Mouse (Mus musculus) layer of hippocampus, adult 9-10 months (tissue): ENCODE results near the gene Hyou1.
"Not testable (repeated sequence)": the region's sequence is repeated elsewhere in the genome, so short reads cannot be mapped to it uniquely, and the experiment has no call there.

Experiments used
- DNase-seq: peaks from one replicate; pipeline ENCODE4 v3.0.0; 2022; ENCODE audit warnings: low spot score

Hyou1 gene

DNA sequence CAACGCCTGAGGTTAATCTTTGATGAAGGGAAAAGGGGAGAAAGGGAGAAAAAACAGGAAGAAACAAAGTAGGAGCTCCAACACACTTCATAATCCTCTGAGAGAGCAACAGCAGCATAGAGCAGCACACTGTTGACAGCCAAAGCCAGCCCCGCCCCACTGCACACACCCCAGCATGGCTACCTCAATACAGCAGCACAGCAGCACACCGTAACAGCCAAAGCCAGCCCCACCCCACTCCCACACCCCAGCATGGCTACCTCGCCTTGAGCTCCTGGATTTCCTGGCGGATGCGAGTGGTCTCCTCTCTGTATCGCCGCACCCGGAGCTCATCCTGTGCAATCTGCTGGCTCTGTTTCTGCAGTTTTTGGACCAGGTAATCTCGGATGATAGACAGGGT is 27.0 kb upstream of the Hyou1 start:
- DNase-seq: no peak

- no peak for DNase-seq
These were observed 26.1 kb upstream of the Hyou1 start for GRCm38 (mm10) chr9:44353142-44353541.

- DNase-seq: no peak
These were observed 22.1 kb upstream of the Hyou1 start for GRCm38 (mm10) chr9:44357207-44357606.

- DNase-seq: peak; percentile 81
These were observed 17.9 kb upstream of the Hyou1 start, which contains the start of gene Vps11 for GRCm38 (mm10) chr9:44361190-44361917. TSS of gene Vps11 (minus strand) at chr9:44361670.

DNA sequence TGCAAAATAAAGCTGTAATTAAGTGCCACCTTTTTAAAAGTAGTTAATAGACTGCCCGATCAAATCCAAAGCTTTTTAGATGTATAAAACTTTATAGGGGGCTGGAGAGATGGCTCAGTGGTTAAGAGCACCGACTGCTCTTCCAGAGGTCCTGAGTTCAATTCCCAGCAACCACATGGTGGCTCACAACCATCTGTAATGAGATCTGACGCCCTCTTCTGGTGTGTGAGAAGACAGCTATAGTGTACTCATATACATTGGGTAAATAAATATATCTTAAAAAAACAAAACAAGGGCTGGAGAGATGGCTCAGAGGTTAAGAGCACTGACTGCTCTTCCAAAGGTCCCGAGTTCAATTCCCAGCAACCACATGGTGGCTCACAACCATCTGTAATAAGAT is 17.4 kb upstream of the Hyou1 start:
- DNase-seq: not testable (repeated sequence)

GRCm38 (mm10) chr9:44364480-44364879 is 14.8 kb upstream of the Hyou1 start:
- no peak for DNase-seq

- DNase-seq: no peak
These were observed 5.9 kb upstream of the Hyou1 start for GRCm38 (mm10) chr9:44373386-44373785.

GRCm38 (mm10) chr9:44376141-44376540 is 3.1 kb upstream of the Hyou1 start:
- no peak for DNase-seq

- DNase-seq: not testable (repeated sequence)
These were observed 2.0 kb upstream of the Hyou1 start for GRCm38 (mm10) chr9:44377335-44377734.

DNA sequence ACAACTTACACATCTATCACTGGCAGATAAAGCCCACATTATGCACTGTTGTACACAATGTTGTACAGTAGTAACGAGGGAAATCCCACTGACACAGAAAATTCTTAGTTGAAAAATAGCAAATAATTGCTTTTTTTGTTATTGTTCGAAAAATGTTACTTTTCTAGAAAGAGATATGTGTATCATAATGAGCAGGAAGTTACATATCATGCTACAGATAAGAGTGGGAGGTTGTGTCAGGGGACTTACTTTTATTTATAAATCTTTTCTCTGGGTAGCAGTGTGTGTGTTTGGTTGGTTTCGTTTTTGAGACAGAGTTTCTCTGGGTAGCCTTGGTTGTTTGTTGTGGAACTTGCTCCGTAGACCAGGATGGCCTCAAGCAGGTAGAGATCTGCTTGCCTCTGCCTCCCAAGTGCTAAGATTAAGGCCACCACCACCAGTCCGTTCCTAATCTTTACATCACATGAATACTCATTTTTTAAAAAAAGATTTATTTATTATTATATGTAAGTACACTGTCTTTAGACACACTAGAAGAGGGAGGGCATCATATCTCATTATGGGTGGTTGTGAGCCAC is 1.0 kb upstream of the Hyou1 start:
- DNase-seq: no peak

DNA sequence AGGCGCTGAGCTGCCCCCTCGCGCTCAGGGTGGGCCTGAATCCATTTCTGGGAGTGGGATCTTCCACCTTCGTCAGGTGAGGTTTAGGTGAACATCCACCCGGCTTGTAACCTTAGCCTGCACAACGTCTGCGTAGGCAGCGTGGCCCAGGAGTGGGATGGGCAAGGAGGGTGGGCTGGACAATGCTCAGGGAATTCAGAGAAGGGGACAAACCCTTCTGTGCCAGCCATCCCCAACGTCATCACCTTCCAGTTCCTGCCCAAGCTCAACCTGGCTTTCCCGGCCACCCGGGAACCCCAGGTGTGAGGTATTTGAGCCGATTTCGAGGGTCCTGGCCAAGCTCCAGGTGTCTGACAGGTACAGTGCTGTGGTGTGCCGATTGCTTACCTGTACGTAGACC is 572 bp downstream of the Hyou1 start:
- DNase-seq: no peak

DNA sequence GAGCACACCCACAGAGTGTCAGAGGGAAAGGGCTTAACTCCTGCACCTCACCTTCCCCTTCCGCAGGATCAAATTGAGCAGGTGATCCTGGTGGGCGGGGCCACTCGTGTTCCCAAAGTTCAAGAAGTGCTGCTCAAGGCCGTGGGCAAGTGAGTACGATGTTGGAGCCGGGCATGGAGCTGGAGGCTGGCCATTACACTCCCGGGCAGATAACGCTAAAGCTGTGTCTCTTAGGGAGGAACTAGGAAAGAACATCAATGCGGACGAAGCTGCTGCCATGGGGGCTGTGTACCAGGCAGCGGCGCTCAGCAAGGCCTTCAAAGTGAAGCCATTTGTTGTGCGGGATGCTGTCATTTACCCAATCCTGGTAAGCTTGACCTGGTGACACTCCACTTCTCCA is 5.3 kb downstream of the Hyou1 start:
- no peak for DNase-seq

DNA sequence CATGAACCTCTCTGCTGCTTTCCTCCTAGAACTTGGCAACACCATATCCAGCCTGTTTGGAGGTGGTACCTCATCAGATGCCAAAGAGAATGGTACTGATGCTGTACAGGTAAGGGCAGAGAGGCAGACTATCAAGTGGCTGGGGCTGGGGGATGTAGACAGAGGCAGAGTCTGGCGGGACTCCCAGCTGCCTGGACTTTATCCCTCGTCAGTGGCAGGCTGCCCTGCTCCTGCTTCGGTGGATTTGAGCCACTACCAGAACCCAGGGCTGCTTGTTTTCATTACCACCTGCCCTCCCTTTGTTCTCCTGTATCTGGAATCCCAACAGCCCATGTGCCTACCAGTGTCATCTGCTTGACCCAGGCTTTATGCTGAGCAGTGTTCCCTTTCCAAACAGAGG is 7.9 kb downstream of the Hyou1 start:
- no peak for DNase-seq

GRCm38 (mm10) chr9:44389273-44389672 is 10.0 kb downstream of the Hyou1 start:
- no peak for DNase-seq

- no peak for DNase-seq
These were observed 12.2 kb downstream of the Hyou1 start for GRCm38 (mm10) chr9:44391466-44391865.

DNA sequence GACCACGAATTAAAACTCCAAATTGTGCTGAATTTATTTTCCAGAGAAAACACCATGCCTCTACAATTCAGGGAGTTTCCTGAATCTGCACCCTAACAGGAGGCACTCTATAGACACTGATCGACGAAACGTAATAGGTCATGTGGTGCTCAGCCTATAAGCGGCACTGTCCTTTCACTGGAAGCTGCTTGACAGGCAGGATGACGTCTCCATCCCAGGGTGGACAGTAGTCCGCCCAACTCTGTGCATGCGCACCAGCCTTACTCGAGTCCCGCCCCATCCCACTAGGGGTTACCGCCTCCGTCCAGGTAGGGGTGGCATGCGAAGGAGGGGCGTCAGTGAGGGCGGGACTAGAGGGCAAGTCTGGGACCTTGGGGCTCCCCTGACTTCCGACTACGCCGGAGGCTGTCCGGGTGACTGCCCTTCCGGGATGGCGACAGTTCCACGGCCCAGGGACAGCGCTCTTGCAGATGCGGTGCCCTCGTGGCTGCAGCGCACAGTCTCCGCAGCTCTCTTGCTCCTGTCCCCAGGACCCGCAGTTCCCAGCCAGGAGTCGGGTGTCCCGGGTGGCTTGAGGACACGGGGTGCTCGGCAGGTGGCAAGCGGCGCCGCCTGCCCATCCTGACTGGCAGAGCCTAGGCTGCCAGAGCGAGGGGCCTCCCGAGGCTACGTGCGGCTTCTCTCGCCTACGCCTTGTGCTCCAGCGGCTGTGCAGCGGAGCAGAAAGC is 17.6 kb downstream of the Hyou1 start, which contains the start of gene Slc37a4:
Gene Slc37a4, plus strand, starts transcription at position 169 of the 728 bp plus-strand sequence.
- DNase-seq: peak; percentile 88

DNA sequence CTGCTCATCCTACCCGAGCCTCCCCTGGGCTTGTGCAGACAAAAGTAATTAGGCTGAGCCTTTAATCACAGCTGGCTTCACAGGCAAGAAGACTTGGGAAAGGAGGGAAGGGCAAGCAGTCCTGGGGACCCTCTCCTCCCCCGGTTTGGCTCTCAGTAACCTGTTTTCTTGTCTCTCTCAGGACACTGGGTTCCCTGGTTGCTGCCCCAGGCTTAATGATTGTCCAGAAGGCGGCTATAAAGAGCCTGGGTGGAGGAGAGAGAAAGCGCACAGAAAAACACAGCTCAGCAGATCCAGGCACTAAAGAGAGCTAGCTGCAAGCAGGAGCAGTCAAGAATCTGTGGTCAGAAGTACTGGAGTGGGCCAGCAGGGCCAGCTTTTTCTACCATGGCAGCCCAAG is 18.8 kb downstream of the Hyou1 start:
- DNase-seq: no peak

DNA sequence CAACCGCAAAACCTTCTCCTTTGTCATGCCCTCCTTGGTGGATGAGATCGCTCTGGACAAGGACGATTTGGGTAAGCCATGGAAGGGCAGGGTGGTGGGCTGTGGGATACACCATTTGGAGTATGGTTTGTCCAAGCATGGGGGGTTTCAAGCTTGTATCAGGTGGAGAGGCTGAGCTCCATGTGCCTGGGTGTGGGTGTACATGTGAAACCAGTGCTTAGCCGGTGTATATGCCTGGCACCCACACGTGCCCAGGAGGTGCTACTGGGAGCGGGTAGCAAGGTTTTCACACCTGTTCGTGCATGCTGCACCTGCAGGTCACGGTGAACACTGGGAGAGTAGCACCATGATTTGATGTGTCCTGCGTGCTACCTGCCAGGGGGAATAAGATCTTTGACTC is 19.3 kb downstream of the Hyou1 start:
- DNase-seq: no peak

- no peak for DNase-seq
These were observed 20.0 kb downstream of the Hyou1 start for GRCm38 (mm10) chr9:44399114-44399794.

DNA sequence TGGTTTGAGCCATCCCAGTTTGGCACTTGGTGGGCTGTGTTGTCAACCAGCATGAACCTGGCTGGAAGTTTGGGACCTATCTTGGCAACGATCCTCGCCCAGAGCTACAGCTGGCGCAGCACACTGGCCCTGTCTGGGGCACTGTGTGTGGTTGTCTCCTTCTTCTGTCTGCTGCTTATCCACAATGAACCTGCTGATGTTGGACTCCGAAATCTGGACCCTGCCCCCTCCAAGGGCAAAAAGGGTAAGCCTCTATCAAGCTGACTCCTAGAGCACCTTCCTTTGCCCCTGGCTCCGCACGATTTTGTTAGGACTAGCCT is 20.5 kb downstream of the Hyou1 start:
- no peak for DNase-seq

DNA sequence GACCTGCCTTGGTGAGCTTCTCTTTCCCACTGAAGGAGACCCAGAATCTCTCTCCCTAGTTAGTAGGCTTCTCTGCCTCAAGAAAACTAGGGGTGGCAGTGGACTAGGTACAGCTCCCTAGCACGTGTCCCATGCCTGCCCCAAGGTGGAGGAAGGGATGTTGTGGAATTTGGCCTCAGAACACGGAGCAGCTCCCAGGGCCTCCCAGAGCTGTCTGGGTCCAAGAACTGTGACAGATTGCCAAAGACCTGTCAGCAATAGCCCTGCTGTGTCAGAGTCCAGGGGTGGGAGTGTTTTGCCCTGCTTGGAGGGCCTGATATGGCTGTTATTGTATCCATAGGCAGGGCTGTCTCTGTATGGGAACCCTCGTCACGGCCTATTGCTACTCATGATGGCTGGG is 21.8 kb downstream of the Hyou1 start:
- no peak for DNase-seq

- DNase-seq: no peak
These were observed 25.7 kb downstream of the Hyou1 start for GRCm38 (mm10) chr9:44405011-44405410.
